Mouse (Mus musculus) layer of hippocampus, postnatal 14 days (tissue): ENCODE measurements around the gene Rnaset2a. TPM values are rescaled to one million over a fixed set of nuclear protein-coding genes. Genes with fewer than 3 reads are reported as not detected.
A peak's percentile ranks its signal among the peaks of the same experiment; 100 is the strongest.
"Not testable (repeated sequence)": the region's sequence is repeated elsewhere in the genome, so short reads cannot be mapped to it uniquely, and the experiment has no call there.

Source experiments
- DNase-seq, 2 experiments: peaks; one replicate each; pipeline ENCODE4 v3.0.0; 2021 to 2022; ENCODE audit warnings: low spot score in 2 of 2, mixed read lengths in 1 of 2
- long read RNA-seq, 2 experiments: library from polyadenylated mRNA; stranded (forward); transcript quantifications; one replicate each; pipeline ENCODE4 v2.0.0; 2021
- total RNA-seq, 2 experiments: library from RNA; stranded (reverse); gene quantifications; 2 replicates each; pipeline ENCODE4 v1.2.3; 2021

Rnaset2a gene
- total RNA-seq: 1 to 10 TPM; 5.8 to 8.3 TPM
- long read RNA-seq, experiment 1, transcript Rnaset2a-201 (9 exons, 1,793 nt): major isoform, 12 of 15 reads
- long read RNA-seq, experiment 1, partial matches to known transcripts: 0 of 15 reads
- long read RNA-seq, experiment 1, other reads (novel, unspliced or antisense): 3 of 15 reads
- long read RNA-seq, experiment 2, transcript Rnaset2a-201 (9 exons, 1,793 nt): major isoform, 18 of 18 reads
- long read RNA-seq, experiment 2, partial matches to known transcripts: 0 of 18 reads
- long read RNA-seq, experiment 2, other reads (novel, unspliced or antisense): 0 of 18 reads

DNA sequence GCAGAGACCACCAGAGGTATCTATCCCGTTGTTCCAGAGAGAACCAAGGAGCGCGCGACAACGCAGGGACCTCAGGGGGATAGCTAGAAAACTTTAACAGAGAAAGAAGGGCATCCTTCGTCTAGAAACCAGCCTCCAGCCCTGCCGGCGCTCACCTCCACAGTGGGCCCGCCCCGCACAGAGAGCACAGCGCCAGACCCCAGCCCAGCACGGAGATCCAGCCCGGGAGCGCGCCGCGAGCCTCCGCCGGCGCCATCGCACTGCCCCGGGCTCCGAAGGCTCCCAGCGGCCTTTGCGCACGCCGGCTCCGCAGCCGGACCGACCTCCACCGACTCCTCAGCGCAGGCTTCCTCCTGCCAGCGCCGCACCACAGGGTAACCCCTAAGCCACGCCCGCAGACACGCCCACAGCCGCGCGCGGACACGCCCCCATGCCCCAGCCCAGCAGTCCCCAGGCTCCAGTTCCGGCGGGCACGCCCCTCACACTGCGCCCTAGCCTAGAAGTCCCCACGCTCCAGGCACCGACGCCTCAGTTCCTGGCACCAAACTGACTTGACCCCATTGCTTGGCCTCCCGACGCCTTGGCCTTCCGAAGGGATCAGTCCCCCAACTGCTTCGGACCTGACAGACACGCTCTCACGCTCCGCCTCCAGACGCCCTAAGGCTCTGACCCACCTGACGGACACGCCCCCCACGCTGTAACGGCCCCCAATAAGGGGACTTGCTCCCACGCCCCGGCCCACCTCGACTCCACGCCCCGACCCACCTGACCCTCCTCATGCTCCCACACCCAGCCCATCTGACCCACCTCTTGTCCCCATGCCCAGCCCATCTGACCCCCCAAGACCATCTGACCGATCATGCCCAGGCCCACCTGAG lies at the start of gene Rnaset2a, which contains the start of gene Gm49673:
Gene Rnaset2a (minus strand): TSS at position 659 of the 878 bp plus-strand sequence.
Gene Gm49673 (minus strand): TSS at position 350 of the 878 bp plus-strand sequence.
- DNase-seq: not testable (repeated sequence)

DNA sequence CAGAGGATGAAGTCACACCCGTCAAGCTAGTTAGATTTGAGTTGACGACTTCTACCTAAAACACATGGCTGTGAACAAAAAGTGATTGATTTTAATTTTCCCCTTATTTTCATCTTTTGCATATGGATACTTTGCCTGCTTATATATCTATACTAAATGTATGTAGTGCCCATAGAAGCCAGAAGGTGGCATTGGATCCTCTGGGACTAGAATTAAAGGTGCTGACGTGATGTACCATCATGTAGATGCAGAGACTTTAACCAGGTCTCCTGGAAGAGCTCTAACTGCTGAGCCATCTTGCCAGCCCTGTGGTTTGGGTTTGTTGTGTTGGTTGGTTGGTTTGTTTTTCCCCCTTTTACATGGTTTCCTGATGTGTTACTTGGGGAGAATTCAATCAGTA lies 49.8 kb upstream of the Rnaset2a start:
- no peak for DNase-seq

DNA sequence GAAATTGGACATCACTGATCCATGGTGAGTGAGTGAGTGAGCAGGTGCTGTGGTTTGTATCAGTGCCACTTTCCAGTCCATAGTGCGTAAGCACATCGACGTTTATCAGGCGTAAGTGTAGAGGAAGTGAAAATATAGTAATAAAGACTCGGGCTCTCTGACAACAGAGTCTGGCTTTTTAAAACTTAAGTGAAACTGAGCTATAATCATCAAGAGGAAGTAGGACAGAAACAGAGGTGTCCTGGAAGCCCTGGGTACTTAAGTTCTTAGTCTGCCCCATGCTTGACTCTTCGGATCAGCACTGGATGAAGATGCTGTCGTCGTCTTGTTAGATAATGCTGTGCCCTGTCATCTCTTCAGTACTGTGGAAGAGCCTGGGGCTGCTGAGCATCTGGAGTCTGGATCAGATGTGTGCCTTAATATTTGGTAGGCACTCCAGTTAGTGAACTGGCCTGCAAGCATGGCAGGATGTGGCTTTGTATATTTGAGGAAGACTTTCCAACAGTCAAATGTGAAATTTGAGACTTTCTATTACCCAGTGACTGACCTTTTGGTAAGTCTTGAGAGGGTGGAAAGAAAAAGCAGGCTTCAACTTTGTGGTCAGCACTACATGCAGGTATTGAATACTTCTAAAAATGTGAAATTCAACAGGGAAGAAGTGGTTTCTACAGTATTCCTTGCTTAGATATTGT lies 47.9 kb upstream of the Rnaset2a start:
- no peak for DNase-seq

- DNase-seq: no peak
Observed at GRCm38 (mm10) chr17:8193678-8194077, 45.8 kb upstream of the Rnaset2a start.

- DNase-seq: no peak
Observed at GRCm38 (mm10) chr17:8184217-8184616, 36.3 kb upstream of the Rnaset2a start.

DNA sequence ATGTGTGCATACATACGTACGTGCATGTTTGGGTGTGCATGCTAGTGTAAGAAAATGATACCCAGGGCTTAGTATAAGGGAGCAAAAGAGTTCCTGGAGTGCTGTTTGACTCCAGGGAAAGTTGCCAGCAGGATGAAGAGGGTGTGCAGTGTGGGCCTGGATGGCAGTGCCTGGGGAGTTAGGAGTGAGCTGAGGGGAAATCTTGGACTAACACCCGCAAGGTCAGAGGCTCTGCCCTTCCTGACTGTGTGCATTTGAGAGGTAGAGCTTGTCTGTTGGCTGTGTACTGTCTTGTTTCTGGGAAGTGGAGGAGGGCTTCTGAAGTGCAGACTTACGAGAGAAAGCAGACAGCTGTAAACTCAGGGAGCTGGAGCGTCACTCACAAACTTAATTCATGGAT lies 35.9 kb upstream of the Rnaset2a start:
- DNase-seq: no peak

- DNase-seq: peak in 1 of 2 experiments; percentile 6
Observed at GRCm38 (mm10) chr17:8177090-8177489, 29.2 kb upstream of the Rnaset2a start.

- DNase-seq: no peak
Observed at GRCm38 (mm10) chr17:8171081-8171480, 23.2 kb upstream of the Rnaset2a start.

DNA sequence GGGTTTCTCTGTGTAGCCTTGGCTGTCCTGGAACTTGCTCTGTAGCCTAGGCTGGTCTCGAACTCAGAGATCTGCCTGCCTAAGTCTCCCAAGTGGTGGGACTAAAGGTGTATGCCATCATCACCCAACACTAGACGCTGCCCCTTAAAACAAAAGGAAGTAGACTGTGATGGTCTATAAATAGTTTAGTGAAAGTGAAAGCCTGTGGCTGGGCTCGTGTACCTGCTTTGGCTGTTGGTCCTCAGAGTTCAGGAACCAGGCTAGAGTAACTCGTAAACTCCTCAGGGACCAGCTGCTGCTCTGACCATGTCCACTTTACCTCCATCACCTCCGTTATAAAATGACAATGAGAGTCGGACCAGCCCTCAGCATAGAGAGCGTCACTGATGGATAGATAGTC lies 22.4 kb upstream of the Rnaset2a start:
- DNase-seq: no peak

GRCm38 (mm10) chr17:8167436-8167835 lies 19.5 kb upstream of the Rnaset2a start:
- DNase-seq: not testable (repeated sequence)

- DNase-seq: not testable (repeated sequence)
Observed at GRCm38 (mm10) chr17:8166454-8166853, 18.6 kb upstream of the Rnaset2a start.

DNA sequence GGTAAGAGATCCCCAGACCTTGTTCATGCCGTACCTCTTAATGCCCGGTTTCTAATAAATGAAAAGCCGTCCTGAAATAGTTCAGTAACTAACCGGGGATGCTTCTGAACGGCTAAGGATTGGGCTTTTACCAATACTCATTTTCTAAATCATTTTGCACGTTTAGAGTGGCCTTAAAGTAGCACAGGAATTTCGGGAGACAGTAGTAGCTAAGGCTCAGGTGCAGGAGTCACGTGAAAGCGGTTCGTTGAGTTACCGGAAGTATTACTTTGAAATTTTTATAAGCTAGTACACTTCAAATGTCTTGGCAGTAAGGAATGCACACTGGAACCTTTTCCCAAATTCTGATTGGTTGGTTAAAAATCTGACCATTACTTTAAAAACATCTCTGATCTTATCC lies 18.1 kb upstream of the Rnaset2a start:
- not testable (repeated sequence) for DNase-seq

DNA sequence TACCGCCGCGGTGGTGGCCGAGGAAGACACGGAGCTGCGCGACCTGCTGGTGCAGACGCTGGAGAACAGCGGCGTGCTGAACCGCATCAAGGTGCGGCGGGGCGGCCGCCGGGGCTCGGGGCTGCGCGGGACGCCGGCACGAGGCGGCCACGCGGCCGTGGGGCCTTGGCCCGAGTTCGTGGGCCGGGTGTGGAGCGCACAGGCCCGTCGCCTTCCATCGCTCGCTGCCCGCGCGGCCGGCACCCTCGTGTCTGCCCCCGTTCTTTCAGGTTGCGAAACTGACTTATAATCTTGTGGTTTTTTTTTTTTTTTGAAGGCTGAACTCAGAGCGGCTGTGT lies 17.7 kb upstream of the Rnaset2a start:
- DNase-seq: peak; percentile 27 to 53

- peak; percentile 72 to 91 for DNase-seq
Observed at GRCm38 (mm10) chr17:8164701-8165607, 17.1 kb upstream of the Rnaset2a start, which contains the start of gene Fgfr1op. Fgfr1op (plus strand) TSS chr17:8165501.

GRCm38 (mm10) chr17:8160969-8161368 lies 13.1 kb upstream of the Rnaset2a start:
- DNase-seq: peak; percentile 9 to 41

DNA sequence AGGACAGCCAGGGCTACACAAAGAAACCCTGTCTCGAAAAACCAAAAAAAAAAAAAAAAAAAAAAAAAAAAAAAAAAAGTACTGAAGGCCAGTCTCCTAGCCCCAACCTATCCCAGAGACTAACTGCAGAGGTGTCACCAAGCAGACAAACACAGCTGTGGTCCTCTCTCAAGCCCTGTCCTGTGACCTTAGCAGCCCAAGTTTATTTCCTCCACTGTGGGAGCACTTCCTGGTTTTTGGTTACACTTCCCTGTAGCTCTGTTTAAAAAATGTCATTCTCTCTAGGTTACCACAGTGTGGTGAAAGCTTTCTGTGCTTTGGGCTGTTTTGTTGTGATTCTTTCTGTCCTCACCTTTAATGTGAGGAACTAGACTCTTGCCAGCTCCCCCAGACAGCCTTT lies 10.7 kb upstream of the Rnaset2a start:
- DNase-seq: not testable (repeated sequence)

DNA sequence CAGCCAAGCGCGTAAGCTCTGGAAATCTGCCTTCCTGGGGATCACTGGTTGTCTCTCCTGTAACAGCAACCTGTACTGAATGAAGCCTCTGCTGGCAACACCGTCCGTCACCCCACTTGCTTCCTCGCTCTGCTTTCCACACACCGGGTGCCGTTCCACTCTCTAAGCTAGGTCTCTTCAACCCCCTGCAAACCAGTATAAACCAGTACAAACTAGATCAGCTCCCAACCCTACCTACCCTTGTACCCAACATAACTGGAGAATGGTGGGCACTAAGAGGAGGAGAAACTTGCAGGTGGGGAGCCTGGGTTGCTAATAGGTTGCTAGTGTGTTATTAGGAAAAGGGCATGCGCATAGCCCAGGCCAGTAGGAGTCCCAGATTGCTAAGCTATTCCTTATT lies 8.1 kb upstream of the Rnaset2a start:
- DNase-seq: not testable (repeated sequence)

GRCm38 (mm10) chr17:8155010-8155409 lies 7.1 kb upstream of the Rnaset2a start:
- not testable (repeated sequence) for DNase-seq

DNA sequence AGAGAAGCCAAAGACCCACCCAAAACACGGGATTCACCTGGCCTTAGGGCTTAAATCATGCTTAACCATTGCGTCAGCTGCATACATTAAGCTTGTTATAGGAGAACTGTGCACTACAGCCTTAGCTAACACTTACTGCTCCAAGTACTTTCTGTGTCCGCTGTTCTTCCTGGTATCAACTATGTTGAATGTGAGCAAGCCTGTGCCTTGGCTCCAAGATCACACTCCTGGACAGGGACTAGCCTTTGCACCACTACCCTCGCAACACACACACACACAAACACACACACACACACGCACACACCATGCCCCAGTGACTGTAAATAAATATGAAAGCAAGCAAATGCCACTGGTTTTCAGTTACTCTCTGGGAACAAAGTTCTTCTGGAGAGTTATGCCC lies 966 bp downstream of the Rnaset2a start:
- DNase-seq: not testable (repeated sequence)
